Mouse (Mus musculus) brain, embryonic 14.5 days (tissue): Measurements from ENCODE around the gene Hmcn1.

Experiments
- CTCF ChIP-seq: fragments of 200-500 bp; IDR thresholded peaks from 2 replicates; pipeline ENCODE4 v1.5.1; 2012; ENCODE audit warnings: inconsistent platforms, mild to moderate bottlenecking, moderate library complexity, borderline replicate concordance; ENCODE audit not compliant: insufficient read depth, insufficient read length; ENCODE audit errors: extremely low read depth
- POLR2A ChIP-seq: fragments of 200-500 bp; IDR thresholded peaks from 2 replicates; pipeline ENCODE4 v1.6.1; 2012; ENCODE audit warnings: mild to moderate bottlenecking, inconsistent platforms, borderline replicate concordance; ENCODE audit not compliant: poor library complexity, insufficient read depth, insufficient read length, severe bottlenecking; ENCODE audit errors: extremely low read depth

- TF ChIP-seq POLR2A (no peak), CTCF (no peak)
These were observed 223.4 kb downstream of the Hmcn1 start for GRCm38 (mm10) chr1:150769836-150770235.
